Mouse (Mus musculus): ENCODE data around the gene Snx32.

Snx32 gene

DNA sequence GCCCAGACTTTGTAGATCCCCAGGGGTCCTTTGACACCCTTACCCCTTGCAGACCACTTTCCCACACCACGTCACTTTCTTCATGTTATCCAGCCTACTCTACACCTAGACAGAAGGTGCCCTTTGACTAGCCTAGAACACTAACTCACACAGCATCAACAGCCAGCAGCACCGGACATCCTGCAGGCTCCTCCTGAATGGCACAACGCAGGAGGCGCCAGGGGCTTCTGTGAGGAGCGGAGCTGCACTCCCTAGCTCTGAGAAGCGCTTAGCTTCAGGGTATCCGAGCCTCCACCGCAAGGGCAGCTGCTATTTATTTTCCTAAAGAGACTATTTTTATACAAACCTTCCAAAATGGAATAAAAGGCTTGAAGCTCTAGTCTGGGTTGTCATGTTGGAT lies 54.8 kb downstream of the Snx32 start:
- DNase-seq = no peak

DNA sequence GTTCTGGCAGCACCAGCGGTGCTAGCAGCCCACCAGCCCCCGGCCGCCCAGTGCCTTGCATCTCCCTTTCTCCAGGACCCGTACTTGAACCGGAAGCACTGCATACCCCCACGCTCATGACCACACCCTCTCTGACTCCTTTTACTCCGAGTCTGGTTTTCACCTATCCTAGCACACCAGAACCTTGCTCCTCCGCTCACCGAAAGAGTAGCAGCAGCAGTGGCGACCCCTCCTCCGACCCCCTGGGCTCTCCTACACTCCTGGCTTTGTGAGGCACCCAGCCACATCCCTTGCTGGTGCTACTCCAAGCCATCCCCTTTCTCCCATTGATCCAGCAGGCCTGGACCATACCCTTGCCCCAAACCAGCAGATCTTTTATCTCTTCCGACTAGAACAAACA lies 55.3 kb downstream of the Snx32 start:
- no peak for DNase-seq

DNA sequence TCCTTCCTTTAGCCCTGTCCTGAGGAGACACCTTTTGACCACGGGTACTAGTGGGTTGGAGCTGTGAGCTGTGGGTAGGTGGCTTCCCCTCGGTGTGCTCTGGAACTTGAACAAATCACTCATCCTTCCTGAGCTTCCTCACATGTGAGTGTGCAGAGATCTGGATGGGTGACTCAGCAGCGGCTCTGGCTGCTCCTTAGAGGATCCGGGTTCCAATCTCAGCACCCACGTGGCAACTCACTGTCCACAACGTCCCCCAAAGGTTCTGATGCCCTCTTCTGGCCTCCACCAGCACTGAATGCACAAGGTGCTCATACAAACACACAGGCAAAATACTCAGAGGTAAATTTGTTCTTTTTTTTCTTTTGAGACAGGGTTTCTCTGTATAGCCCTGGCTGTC lies 58.6 kb downstream of the Snx32 start:
- DNase-seq = no peak

- no peak for DNase-seq
Observed at GRCm38 (mm10) chr19:5449673-5450072, 60.7 kb downstream of the Snx32 start.

- no peak for DNase-seq
Observed at GRCm38 (mm10) chr19:5448354-5449150, 61.8 kb downstream of the Snx32 start.

GRCm38 (mm10) chr19:5447515-5448353 lies 62.6 kb downstream of the Snx32 start, which contains the start of gene Fosl1:
Gene Fosl1, plus strand, starts transcription at chr19:5447547.
- DNase-seq = peak; percentile 74

DNA sequence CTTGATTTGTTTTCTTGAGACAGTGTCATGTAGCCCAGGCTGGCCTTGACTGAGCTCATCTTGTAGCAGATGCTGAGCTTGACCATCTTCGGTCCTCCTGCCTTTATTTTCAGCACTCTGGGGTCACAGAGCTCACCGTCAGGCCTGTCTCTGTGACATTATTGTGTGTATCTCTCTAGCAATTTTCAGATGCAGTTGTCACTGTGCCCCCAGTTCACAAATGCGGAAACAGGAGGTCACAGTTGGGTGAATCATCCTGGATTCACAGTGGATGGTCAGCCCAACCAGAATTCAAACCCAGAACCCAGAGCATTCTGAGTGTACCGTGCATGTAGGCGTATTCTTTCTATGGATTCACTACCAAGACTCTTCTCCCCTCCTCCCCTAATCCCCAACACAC lies 64.6 kb downstream of the Snx32 start:
- DNase-seq = no peak

DNA sequence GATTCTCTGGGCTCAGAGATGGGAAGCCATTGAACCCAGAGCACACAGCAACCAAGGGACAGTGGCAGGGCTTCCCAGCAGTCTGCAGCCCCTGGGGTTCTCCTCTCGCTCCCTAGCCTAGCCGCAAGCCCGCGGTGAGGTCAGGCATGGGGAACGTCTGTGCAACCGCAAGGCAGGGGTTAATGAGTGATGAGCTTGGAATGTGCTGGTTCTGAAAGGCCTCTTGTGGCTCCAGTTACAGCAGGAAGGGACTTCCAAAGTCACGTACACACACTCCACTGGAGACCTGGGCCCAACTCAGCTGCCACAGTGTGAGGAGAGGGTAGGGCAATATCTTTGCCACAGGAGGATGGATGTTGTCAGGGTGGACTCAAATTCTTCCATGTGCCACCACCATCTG lies 65.4 kb downstream of the Snx32 start:
- no peak for DNase-seq

DNA sequence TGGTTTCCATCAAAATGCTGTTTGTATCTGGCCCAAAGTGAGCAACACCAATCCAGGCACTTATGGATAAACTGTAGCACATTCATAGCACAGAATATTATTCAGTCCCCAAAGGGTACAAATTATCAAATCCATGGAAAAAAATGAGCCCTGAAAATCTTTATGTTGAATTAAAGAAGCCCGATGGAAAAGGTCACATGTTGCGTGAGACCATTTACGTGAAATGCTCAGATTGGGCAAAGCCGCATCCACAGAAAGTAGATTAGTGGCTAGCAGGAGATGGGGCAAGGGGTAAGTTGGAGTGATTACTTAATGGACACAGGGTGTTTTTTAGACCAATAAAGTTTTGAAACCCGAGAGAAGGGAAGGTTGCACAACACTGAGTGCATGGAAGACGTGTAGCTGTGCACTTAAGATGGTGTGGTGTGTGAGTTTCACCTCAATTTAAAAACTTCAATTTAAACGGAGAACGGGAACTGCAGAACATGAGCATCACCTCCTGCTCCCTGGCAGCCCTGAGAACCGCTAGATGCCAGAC lies 65.9 kb downstream of the Snx32 start:
- no peak for DNase-seq
